Mouse (Mus musculus): ENCODE data around the gene Smchd1.
"Not testable (repeated sequence)": the region's sequence is repeated elsewhere in the genome, so short reads cannot be mapped to it uniquely, and the experiment has no call there.

The Smchd1 gene

GRCm38 (mm10) chr17:71444718-71445117 is 30.4 kb downstream of the Smchd1 start:
- no peak for DNase-seq (ENCODE audit: low spot score)

- DNase-seq (ENCODE audit: low spot score): no peak
These were observed 31.0 kb downstream of the Smchd1 start for GRCm38 (mm10) chr17:71444126-71444525.

DNA sequence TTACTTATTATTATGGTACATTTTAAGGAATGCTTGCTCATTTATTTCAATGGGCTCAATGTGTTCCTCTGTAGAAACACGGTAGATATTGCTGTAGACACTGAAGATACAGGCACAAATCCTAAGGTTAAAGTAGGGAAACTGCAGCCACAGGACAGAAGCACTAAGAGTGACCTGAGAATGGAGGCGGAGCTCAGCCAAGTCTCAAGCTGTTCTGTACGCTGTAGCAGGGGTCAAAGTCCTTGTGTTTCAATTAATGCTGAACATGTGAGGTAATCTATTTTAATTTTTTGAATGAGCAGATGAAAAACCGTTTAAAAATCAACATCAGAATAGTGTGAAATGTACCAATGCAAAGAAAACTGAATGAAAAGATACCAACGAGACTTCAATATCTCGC is 31.9 kb downstream of the Smchd1 start:
- DNase-seq (ENCODE audit: low spot score): no peak

DNA sequence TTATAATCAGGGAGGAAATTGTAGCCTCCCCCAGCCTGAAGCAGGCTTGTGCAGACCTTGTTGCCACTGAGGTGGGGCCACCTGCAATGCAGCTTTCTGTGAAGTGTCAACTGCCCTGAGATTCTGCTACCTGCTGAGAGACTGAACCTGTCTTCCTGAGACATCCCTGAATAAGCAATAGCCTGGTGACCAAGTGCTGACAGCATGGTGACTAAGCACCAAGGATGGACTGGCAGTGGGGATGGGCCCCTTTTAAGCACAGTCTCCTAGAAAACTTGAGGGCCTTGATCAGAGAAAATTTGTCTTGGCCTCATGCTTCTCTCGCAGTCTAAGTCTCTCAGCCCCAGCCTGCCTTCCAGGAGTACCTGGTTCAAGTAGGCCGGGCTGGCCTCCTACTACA is 52.6 kb downstream of the Smchd1 start:
- not testable (repeated sequence) for DNase-seq (ENCODE audit: low spot score)

DNA sequence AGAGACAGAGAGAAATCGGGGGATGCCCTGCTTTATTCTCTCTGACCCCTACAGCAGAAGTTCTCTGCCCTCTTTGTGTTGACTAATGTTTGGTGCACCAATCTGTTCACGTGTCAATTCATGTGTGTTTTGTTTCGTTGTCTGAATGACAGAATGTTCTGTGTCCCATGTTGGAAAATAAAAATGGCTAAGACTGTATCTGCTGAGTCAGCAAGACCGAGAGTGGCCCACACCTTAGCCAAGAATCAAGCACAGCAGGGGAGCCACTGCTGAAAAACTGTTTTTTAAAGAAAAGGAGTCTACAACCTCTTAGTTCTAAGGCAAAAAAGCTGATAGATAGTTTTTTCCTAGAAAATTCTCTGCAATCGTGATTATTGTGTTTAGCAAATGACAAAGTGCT is 55.7 kb downstream of the Smchd1 start:
- not testable (repeated sequence) for DNase-seq (ENCODE audit: low spot score)

DNA sequence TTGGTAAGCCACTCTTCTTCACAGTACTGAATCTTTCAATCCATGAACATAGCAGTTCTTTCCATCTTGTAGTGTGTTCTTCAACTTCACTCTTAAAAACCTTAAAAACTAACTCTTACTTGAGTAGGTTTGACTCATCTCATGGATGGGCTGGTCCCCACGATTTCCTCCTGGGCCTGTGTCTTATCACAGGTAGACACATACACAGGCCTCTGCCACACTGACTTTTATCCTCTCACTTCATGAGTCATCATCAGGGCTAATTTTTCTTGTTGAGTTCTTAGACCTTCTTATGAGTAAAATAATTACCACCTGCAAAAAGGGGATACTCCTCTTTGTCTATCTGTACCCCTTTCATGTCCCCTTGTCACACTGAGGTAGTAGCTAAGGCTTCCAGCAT is 58.1 kb downstream of the Smchd1 start:
- no peak for DNase-seq (ENCODE audit: low spot score)

DNA sequence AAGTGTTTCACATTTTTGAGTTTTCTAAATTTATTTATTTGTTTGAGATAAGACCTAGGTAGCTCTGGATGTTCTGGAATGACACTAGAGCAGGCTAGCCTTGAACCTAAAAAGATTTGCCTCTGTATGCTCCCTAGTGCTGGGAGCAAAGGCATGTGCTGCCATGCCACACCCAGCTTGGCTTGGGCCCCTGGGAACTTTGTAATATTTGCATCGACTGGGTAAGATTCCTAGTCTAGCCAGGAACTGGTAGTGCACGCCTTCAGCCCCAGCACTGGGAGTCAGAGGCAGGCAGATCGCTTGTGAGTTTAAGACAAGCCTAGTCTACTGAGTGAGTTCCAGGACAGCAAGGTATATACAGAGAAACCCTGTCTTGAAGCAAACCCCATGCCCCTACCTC is 87.7 kb downstream of the Smchd1 start:
- no peak for DNase-seq (ENCODE audit: low spot score)

- no peak for DNase-seq (ENCODE audit: low spot score)
These were observed 94.8 kb downstream of the Smchd1 start for GRCm38 (mm10) chr17:71380346-71380745.

DNA sequence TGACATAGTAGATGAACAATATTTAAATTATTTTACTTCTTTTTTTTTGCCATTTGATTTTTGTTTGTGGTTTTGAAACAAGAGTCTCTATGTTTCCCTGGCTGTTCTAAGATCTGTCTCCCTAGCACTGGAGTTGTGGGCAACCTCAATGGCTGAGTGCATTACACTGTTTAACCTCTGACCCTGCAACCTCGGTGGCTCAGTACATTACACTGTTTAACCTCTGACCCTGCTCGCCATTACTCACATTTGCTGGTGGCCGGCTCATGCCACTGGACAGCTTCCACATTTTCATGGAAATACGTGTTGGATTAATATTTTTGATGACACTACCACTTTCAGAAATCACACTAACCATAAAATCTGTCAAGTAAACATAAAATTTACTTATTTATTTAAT is 97.2 kb downstream of the Smchd1 start:
- DNase-seq (ENCODE audit: low spot score): no peak

DNA sequence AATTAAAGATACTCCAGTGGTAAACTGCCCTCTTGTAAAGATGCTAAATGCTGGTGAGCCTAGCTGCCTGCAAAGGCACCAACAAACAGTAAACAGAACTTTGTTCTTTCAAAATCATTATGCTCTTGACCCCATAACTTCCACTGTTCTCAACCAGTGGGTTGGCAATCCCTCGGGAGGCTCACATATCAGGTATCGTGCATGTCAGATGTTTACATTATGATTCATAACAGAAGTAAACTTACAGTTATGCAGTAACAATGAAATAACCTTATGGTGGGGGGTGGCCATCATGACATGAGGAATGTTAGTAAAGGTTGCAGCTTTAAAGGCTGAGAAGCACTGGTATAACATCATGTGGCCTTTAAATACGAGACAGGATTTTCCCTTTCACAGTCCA is 119.6 kb downstream of the Smchd1 start:
- DNase-seq (ENCODE audit: low spot score): no peak

DNA sequence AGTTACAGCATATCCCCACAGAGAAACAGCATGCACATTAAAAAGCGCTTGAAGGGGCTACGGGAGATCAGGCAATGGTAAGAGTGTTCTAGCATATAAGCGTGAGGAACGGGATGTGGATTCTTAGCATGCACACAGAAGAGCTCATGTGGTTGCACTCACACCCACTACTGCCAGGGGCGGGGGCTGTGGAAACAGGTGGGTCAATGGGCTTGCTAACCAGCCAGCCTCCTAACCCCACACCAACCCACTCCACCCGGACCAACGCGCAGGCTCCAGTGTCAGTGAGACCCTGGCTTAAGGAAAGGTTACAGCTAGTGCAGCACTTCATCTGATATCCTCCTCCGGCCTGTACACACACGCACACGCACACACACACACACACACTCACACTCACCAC is 120.9 kb downstream of the Smchd1 start:
- DNase-seq (ENCODE audit: low spot score): no peak

- no peak for DNase-seq (ENCODE audit: low spot score)
These were observed 127.0 kb downstream of the Smchd1 start for GRCm38 (mm10) chr17:71348188-71348587.

GRCm38 (mm10) chr17:71342006-71342405 is 133.1 kb downstream of the Smchd1 start:
- no peak for DNase-seq (ENCODE audit: low spot score)

DNA sequence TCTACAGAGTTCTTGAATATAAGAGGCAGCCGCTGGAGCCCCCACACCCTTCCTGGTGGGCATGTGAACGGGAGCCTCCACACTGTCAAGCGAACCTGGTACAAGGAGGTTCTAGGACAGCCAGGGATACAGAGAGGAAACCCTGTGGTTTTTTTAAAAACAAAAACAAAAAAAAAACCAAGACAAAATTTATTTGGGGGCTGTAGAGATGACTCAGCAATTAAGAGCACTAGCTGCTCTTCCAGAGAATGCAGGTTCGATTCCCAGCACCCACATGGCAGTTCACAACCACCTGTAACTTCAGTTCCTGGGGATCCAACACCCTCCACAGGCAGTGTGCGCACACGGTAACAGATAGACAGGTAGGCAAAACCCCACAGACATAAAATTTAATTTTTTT is 136.5 kb downstream of the Smchd1 start:
- no peak for DNase-seq (ENCODE audit: low spot score)

DNA sequence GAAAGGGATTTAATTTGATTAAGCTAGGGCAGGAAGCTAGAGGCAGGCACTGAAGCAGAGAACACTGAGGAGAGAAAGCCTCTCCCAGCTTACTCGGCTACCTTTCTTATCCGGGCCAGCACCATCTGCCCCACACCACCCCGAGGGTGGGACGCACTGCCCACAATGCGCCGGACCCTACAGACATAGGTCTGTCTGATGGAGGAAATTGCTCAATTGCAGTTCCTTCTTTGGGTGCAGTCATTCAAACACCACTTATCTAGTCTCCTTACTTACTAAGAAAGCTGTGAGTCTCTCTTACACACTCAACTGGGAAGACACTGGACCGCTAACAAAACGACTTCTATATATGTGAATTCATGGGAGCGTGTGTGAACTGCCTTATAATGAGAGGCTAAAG is 137.6 kb downstream of the Smchd1 start:
- DNase-seq (ENCODE audit: low spot score): no peak

- peak; percentile 2 for DNase-seq (ENCODE audit: low spot score)
These were observed 138.7 kb downstream of the Smchd1 start for GRCm38 (mm10) chr17:71336421-71336820.

- no peak for DNase-seq (ENCODE audit: low spot score)
These were observed 142.8 kb downstream of the Smchd1 start for GRCm38 (mm10) chr17:71332298-71332697.

DNA sequence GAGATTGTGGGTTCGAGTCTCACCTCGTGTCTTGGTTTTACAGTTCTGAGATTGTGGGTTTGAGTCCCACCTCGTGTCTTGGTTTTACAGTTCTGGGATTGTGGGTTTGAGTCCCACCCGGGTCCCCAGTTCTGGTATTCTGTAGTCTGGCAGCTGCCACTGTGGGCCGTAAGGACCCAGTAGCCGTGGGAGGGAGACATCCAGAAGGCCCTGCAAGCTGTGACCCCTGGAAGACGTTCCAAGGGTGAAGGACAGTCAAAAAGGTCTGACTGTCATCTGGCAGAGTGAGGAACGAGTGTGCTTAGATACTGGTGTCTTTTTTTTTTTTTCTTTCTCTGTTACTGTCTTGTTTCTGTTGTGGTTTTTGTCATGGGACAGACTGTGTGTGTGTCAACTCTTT is 154.4 kb downstream of the Smchd1 start:
- not testable (repeated sequence) for DNase-seq (ENCODE audit: low spot score)

DNA sequence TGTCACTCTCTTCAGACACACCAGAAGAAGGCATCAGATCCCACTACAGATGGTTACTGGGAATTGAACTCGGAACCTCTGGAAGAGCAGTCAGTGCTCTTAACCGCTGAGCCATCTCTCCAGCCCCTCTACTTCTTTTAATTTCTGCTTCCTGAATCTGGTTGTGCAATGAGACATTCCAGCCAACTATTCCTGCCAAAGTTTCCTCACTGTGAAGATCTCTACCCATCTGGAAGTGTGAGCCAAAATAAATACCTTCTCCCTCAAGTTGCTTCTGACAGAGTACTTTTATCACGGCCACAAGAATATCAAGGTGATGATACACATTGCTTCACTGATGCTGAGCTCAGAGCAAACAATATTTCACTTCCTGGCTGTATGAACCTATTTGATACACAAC is 155.8 kb downstream of the Smchd1 start:
- DNase-seq (ENCODE audit: low spot score): no peak

GRCm38 (mm10) chr17:71317571-71317970 is 157.6 kb downstream of the Smchd1 start:
- DNase-seq (ENCODE audit: low spot score): no peak

- no peak for DNase-seq (ENCODE audit: low spot score)
These were observed 160.8 kb downstream of the Smchd1 start for GRCm38 (mm10) chr17:71314315-71314714.

- no peak for DNase-seq (ENCODE audit: low spot score)
These were observed 163.6 kb downstream of the Smchd1 start, which contains the start of gene Emilin2 for GRCm38 (mm10) chr17:71311340-71312171. Gene Emilin2 (minus strand): TSS chr17:71311978.

- DNase-seq (ENCODE audit: low spot score): peak; percentile 34
These were observed 164.4 kb downstream of the Smchd1 start for GRCm38 (mm10) chr17:71310486-71311339.

All from lung, postnatal 25 days (tissue).